Mouse (Mus musculus): ENCODE measurements at regions not wholly inside any gene's neighbourhood (a gene's known extent, or its start where the extent isn't known, plus 50 kb on each side); places are given as distances from the start of the nearest gene placed in this dataset.

DNA sequence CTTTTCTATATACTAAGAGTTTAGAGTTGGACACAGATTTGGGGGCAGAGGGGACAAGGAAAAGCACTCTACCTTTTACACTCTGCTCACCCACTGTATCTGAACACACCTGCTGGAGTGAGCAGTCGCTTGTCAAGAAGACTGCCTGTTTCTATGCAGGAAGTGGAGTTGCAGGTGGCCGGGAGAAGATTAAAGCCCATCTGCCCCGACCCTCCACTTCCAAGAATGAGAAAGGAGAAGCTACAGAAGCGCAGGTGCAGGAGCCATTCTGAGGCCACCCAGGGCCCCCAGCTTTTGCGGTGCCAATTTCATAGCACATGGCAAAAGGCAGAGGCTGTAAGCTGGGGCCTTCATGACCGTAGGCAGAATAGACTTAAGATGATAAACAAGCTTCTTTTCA is 108.4 kb upstream of the Atp6ap2 start:
- TF ChIP-seq MAFK (IDR thresholded peaks at IDR 0.05; ENCODE audit: insufficient read depth, low read depth, low read length), result no peak
- no peak for TF ChIP-seq ZNF384 (IDR thresholded peaks at IDR 0.05; ENCODE audit: low read depth, low read length)

Measured in ES-E14 (cell line).